Mouse (Mus musculus) bone marrow macrophage, adult 2 months (primary cell): ENCODE measurements around the gene Cdhr5.

Experiments used
- CTCF ChIP-seq: IDR thresholded peaks from 2 replicates; pipeline ENCODE4 v1.5.1; 2012; ENCODE audit warnings: low read depth, mild to moderate bottlenecking, low read length, moderate library complexity
- POLR2A ChIP-seq: IDR thresholded peaks from 2 replicates; pipeline ENCODE4 v1.6.1; 2012; ENCODE audit warnings: mild to moderate bottlenecking, low read depth, low read length, borderline replicate concordance

DNA sequence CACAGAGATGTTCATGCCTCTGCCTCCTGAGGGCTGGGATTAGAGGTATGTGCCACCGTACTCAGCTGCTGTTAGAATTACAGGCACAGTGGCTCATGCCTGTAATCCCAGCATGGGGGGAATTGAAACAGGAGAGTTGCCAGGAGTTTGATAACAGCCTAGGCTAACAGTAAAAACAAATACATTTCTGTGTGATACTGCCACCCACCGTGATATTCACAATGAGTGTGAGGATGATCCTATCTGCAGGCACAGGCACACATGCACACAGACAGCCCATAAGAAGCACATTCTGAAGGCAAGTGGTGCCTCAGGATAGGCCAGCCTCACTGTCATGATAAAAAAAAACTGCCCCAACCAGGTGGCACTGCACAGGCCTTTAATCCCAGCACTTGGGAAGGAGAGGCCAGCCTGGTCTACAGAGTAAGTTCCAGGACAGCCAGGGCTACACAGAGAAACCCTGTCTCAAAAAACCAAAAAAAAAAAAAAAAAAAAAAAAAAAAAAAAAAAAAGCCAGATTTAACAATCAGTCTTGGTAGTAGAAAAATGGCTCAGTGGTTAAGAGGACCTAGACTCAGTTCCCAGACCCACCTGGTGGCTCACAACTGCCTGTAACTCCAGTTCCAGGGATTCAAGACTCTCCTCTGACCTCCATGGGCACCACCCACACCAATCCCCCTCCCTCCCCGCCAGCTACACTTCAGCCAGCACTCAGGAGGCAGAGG is 21.5 kb upstream of the Cdhr5 start:
- no peak for TF ChIP-seq CTCF
- TF ChIP-seq POLR2A = no peak
